Mouse (Mus musculus) CD4-positive, CD25-positive, alpha-beta regulatory T cell (primary cell): ENCODE results near the gene 1500011B03Rik. TPM values are rescaled to one million over a fixed set of nuclear protein-coding genes. Genes with fewer than 3 reads are reported as not detected.

Experiments used
- polyA plus RNA-seq: library from polyadenylated mRNA; unstranded; fragments of 100-300 nt; shearing (Covaris generic); gene quantifications from one replicate; pipeline ENCODE4 v1.2.1, GENCODE M21; 2017

Gene 1500011B03Rik
- polyA plus RNA-seq = 67.8 TPM

GRCm38 (mm10) chr5:114822796-114823688, at the start of gene 1500011B03Rik:
Gene 1500011B03Rik (minus strand): TSS chr5:114823468.

GRCm38 (mm10) chr5:114858582-114858981, 35.3 kb upstream of the 1500011B03Rik start, which contains the start of gene Gm9936:
Gene Gm9936 (minus strand): TSS chr5:114858682.

GRCm38 (mm10) chr5:114853364-114853763, 30.1 kb upstream of the 1500011B03Rik start, which contains the start of gene 4930519G04Rik:
Gene 4930519G04Rik (plus strand): TSS chr5:114853664.

GRCm38 (mm10) chr5:114775056-114775979, 48.0 kb downstream of the 1500011B03Rik start, which contains the start of gene Git2:
Gene Git2 (minus strand): TSS chr5:114775517.

GRCm38 (mm10) chr5:114774403-114775051, 48.7 kb downstream of the 1500011B03Rik start, which contains the start of gene Ankrd13a:
Gene Ankrd13a (plus strand): TSS chr5:114774677.

Other genes with a start within 250 kb of the 1500011B03Rik start
- gene Trpv4, start 165.0 kb downstream of the 1500011B03Rik start, polyA plus RNA-seq = 0.67 TPM
- gene Gltp, start 132.5 kb downstream of the 1500011B03Rik start, polyA plus RNA-seq = 323 TPM
- 22.4 TPM for gene Tchp, start 115.7 kb downstream of the 1500011B03Rik start, polyA plus RNA-seq
- gene Ankrd13a, start 48.8 kb downstream of the 1500011B03Rik start, polyA plus RNA-seq = 181 TPM
- 148 TPM for gene Git2, start 48.0 kb downstream of the 1500011B03Rik start, polyA plus RNA-seq
- not detected for gene 4930519G04Rik, start 30.2 kb upstream of the 1500011B03Rik start, polyA plus RNA-seq
- not detected for gene Gm9936, start 35.2 kb upstream of the 1500011B03Rik start, polyA plus RNA-seq
- gene Oasl2, start 73.5 kb upstream of the 1500011B03Rik start, polyA plus RNA-seq = 16.4 TPM
- gene Oasl1, start 99.8 kb upstream of the 1500011B03Rik start, polyA plus RNA-seq = 7.4 TPM
- 43.9 TPM for gene 2210016L21Rik, start 118.7 kb upstream of the 1500011B03Rik start, polyA plus RNA-seq
- 0.06 TPM for gene Hnf1a, start 147.6 kb upstream of the 1500011B03Rik start, polyA plus RNA-seq
- gene Sppl3, start 187.7 kb upstream of the 1500011B03Rik start, polyA plus RNA-seq = 69.4 TPM